Mouse (Mus musculus) urinary bladder, postnatal 14 days (tissue): ENCODE measurements around the gene Gm49318.

Experiments used
- DNase-seq: peaks from one replicate; pipeline ENCODE4 v3.0.0; 2021; ENCODE audit warnings: low spot score

The Gm49318 gene

DNA sequence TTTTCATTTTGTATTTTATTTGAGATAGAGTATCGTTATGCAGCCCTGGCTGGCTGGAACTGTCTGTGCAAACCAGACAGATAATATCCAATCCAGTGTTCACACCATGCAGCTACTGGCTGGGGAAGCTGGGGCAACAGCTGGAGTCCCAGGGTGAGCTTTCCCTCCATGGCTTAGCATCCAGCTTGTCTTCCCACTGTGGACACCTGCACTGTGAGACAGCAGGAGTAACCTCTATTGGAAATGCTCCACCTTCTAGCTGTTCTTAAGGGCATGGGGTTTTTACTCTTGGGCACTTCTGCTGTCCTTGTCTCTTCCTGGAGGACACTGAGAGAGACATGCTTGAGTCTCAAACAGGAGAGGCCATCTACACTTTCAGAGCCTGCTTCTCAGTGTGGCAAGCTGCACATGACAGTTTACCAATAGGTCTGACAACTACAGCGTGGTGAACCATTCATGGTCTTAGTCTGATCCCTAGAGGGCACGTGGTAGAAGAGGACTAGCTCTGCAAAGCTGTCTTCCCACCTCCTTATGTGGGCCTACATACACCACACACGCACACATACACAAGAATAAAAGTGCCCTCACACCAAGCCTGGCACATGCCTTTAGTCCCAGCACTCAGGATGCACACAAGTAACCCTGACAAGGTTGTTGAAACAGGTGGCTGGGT is 1.0 kb downstream of the Gm49318 start:
- DNase-seq: no peak

- DNase-seq: no peak
Observed at GRCm38 (mm10) chr9:22067195-22067594, 3.9 kb downstream of the Gm49318 start.

DNA sequence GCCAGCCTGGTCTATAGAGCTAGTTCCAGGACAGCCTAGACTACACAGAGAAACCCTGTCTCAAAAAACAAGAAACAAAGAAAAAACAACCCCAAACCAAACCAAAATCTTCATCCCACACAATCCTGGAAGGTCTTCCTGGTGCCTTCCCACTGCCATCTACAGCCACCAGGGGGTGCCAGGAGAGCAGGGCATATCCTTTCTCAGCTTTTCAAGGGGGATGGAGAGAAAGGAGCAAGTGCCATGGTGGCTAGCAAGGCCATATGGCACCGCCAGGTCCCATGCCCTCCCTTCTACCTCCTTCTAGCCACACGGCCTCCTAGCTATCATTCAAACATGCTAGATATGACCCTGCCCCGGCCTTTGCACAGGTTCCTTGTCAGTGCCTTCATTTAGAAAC is 4.6 kb downstream of the Gm49318 start:
- peak; percentile 67 for DNase-seq

DNA sequence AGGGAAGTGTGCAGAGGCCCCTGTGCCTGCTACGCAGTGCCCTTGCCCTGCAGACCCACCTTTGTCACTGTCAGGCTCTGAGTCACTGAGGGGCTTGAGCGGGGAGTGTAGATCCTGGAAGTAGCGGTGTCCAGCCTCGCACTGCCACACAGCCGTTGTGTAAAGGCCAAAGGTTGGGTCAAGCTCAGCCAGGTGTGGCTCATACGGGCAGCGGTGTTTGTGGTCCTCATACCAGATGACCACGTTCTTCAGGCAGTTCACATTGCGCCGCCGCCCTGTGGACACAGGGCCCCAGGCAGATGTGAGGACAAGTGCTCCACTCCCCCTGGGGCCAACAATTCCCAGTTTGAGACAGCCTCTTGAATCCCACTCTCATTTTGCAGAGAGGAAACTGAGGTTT is 5.4 kb downstream of the Gm49318 start:
- DNase-seq: no peak

DNA sequence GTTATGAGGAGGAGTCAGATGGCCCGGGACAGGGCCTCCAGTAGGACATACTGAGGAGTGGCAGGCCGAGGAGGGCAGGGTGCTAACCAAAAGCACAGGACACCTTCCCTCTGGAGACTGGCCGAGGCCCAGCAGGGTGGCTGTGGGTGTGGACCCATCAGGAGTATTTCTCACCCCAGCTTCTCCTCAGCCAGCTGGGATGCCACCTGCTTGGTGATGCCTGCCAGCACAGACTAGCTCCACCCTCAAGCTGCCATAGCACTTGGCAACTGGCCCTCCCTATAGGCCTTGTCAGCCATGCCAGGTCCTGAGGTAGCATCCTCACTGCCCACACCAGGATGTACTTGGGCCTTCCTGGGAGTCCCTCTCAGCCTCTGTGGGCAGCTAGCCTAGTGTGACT is 6.7 kb downstream of the Gm49318 start:
- DNase-seq: no peak

DNA sequence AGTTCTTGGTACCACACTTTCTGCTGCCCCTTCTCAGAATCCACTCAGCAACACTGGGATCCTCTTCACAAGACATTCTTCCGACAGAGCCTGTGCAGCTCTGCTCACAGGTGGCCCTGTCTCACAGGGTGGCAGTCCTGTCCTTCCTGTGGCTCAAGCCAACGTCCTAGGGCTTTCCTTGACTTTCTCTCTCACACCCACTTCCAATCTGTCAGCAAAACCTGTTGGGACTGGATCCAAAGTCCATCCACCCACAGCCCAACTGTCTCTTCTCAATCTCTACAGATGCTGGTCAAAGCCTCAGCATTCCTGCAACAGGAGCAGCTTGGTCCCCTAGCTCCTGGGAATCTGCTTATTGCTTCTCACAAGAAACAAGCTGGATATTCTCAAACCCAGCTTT is 9.7 kb downstream of the Gm49318 start:
- DNase-seq: no peak

DNA sequence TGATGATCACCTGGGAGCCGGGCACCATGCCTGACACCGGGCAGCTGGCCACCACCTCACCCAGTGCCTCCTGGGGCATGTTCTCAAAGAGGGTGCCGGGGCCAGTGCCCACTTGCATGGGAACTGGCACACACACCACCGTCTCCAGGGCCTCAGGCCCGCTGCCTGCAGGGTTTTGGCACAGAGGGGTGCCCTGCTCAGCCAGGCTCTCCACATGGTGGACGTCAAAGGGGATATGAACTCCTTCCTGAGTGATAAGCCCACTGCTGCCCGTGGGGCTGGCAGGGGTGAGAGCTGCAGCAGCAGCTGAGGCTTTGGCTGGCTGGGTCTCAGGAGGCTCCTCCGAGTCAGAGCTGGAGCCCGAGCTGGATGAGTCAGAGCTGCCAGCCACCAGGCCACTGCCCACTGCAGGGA is 13.0 kb downstream of the Gm49318 start:
- DNase-seq: no peak

- no peak for DNase-seq
Observed at GRCm38 (mm10) chr9:22057031-22057517, 14.0 kb downstream of the Gm49318 start.

DNA sequence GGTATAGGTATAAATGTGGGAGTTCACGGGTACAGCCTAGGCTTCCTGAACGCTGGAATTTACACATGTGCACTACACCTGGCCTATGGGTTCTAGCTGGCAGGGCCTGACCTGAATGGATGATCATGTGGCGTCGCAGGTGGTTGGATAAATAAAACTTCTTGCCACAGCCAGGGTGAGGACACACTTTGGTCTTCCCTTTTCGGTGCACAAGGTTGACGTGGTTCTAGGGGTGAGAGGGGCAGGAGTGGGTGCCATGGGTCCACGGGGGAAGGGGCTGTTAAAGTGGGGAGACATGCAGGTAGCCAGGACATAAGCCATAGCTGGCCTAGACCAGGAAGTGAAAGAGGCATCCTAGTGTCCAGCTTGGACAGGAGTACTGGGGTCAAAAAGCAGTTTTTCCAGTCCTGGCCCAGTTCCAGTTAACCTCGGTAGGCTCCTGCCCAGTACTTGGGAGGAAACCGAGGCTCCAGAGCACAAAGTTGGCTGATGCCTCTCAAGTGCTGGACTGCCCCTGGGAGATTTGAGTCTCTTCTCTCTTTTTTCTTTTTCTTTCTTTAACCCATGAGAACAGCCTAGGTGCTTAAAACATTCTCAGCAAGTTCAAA is 14.7 kb downstream of the Gm49318 start:
- DNase-seq: no peak

- no peak for DNase-seq
Observed at GRCm38 (mm10) chr9:22055713-22056112, 15.3 kb downstream of the Gm49318 start.

- peak; percentile 63 for DNase-seq
Observed at GRCm38 (mm10) chr9:22054411-22055076, 16.5 kb downstream of the Gm49318 start.

- DNase-seq: no peak
Observed at GRCm38 (mm10) chr9:22053657-22054056, 17.4 kb downstream of the Gm49318 start.

DNA sequence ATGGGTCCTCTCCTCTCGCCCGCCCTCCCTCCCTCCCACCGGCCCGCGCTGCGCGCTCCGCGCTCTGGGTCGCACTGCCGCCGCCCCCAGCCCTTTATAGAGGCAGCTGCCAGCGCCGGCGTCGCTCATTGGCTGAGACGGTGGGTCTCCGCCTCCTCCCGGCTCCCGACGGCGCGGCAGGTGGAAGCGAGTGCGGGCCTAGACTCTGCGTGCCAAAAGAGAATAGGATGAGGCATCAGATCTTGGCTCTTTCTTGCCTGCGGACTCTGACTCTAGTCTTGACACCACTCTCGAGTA is 19.2 kb downstream of the Gm49318 start, which contains the start of gene Elavl3:
Gene Elavl3 (minus strand): TSS at position 66 of the 297 bp plus-strand sequence.
- DNase-seq: no peak

GRCm38 (mm10) chr9:22051161-22051957 is 19.7 kb downstream of the Gm49318 start:
- no peak for DNase-seq

DNA sequence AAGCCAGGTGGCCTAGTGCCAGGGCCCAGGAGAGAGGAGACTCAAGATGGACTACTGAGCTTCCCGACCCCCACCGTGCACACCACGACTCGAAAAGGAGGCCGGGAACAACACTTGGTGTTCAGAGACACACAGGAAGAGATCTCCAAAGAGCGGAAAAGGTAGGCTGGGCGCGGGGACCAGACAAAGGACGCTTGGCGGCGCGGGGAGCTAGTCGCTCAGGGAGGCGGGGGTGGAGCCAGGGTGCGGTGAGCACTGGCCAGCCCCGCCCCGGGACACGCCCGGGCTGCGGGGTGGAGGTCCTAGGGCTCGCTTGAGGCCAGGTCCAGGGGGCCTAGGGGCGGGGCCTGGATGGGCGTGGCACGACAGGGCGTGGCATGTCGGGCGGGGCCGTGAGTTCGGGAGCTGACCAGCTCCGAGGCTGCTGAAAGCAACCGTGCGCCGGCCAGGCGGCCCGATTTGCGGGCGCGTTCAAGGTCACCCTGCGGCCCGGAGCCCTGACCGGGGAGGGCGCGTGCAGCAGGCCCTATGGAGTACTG is 20.6 kb downstream of the Gm49318 start:
- DNase-seq: peak; percentile 34

DNA sequence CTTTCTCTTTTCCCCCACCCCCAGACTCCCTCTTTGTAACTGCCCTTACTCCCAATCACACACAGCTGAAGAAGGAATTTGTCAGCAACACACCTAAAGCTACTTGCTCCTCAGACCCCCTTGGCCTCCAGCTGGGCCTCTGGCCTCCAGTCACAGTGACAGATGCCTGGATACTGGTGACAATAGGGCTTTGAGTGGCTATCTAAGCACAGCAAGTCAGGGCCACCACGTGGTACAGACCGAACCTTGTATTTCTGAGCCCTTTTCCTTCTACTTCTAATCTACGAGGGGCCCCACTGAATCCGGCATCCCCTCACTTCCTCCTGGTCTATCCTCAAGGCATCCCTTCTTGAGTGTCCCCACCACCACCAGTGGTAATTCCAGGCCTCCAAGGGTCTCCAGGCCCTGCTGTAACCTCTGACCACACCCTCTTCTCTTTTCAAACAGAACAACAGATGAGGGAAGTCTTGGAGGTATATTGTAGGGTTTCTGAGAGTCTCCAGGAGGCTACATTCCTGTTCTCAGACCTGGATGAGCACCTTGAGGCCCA is 21.3 kb downstream of the Gm49318 start:
- DNase-seq: no peak

DNA sequence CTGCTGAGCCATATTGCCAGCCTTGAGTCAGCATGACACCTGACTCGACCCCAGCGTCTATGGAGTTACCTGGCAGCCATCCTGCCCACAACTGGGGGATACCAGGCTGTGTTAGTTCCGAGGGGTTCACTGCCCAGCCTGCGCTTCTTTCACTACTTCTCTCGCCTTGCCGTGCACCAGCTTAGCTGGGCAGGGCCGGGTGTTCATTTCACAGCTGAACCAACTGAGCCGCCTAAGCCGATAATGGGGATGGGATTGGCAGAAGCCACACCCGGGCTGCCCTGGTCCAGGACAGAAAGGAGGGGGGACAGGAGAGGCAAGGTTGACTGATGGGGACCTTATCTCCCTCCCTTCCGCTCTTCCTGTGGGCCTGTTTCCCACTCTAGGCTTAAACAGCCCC is 21.7 kb downstream of the Gm49318 start:
- no peak for DNase-seq

- DNase-seq: no peak
Observed at GRCm38 (mm10) chr9:22047329-22047728, 23.7 kb downstream of the Gm49318 start.

DNA sequence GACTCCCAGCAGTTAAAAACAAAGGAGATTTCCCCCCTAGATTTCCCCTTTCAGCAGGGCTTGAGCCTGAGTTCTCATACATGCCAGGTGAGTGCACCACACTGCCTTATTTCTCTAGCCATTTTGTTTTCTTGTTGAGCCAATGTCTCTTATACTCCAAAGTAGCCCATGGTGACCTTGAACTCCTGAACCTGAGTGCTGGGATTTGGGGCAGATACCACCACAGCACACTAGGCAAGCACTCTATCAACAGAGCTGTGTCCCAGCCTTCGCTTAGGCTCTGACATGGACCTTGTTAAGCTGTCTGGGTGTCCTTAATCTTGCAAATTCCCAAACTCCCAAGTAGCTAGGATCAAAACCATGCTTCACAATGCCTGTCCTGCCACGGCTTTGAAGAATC is 29.2 kb downstream of the Gm49318 start:
- no peak for DNase-seq

GRCm38 (mm10) chr9:22037826-22038225 is 33.2 kb downstream of the Gm49318 start:
- no peak for DNase-seq

GRCm38 (mm10) chr9:22035300-22036044 is 35.6 kb downstream of the Gm49318 start:
- no peak for DNase-seq
